Comparison of ENCODE assay signal across 16 mouse cellular contexts in the genomic region with DNA sequence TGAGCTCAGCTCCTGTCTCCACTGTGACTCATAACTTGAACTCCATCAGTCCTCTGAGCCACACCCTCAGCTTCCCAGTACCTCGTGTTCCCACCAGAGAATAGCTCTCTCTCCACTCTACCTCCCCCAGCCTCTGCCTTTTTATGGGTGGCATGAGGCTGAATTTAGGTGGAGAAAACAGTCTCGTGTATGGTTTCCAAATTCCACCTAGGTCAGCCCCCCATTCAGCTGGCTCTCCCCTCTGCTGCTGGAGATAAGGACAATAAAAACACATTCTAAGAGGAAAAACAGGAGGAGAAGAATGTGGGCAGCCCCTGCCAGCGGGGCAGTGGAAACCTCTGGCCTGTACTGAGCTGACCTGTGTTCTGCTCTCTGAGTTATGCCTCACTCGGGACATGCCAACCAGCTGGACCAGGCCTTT. TPM values are rescaled to one million over a fixed set of nuclear protein-coding genes. Genes with fewer than 3 reads are reported as not detected.
DNase-seq lines count a peak whose midpoint lies in the region; ATAC-seq and TF ChIP-seq lines count a peak whose summit lies in the region.
"Had no signal": no experiment of that assay in that cellular context is flagged by ENCODE, and none has a peak within 500 bp of the region (broad histone marks: within the 10 kb centered on the region; RNA-seq: fewer than 3 reads in every experiment).

No protein-coding gene starts in this region.

- peak; percentile 56 for DNase-seq in gastrocnemius, adult 2 months
- DNase-seq in gastrocnemius, postnatal 4 days (ENCODE audit: low spot score in 2 of 2), result no peak
- DNase-seq in ovary, adult 18-20 months (ENCODE audit: low spot score), result peak; percentile 58
- no peak for DNase-seq in ovary, postnatal 10 days (ENCODE audit: low spot score)
- DNase-seq in MN1 (ENCODE audit: low spot score), result peak; percentile 14
- DNase-seq in heart, postnatal 10 days, result peak; percentile 22 to 29
- no peak for DNase-seq in layer of hippocampus, postnatal 25 days (ENCODE audit: extremely low spot score in 1 of 2, low spot score in 1 of 2)
- DNase-seq: kidney, postnatal 10 days had no signal

- H3K4me3 ChIP-seq in gastrocnemius, adult 2 months, result no peak overlapping the region
- H3K4me3 ChIP-seq: embryonic facial prominence, embryonic 15.5 days; heart, adult 2 months; limb, embryonic 12.5 days had no signal

- H3K27ac ChIP-seq in gastrocnemius, adult 2 months, result peak overlapping the region; percentile 72
- H3K27ac ChIP-seq: embryonic facial prominence, embryonic 15.5 days; limb, embryonic 12.5 days had no signal

- TF ChIP-seq CTCF in gastrocnemius, adult 2 months (IDR thresholded peaks at IDR 0.05), result no peak

- ATAC-seq in activated CD4-positive, CD25-positive, alpha-beta regulatory T cell, adult 4 months, result no peak
- ATAC-seq: forebrain, embryonic 16.5 days had no signal

- intact Hi-C loops in gastrocnemius, adult 2 months (cut with DNase I), result no loop called here
- intact Hi-C loops in heart, postnatal 10 days (cut with DNase I), result no loop called here

RNA-seq across cellular contexts. Expression of a gene that starts 28.4 kb away (rescaled TPM):
- total RNA-seq in gastrocnemius, adult 2 months (2021), result 10 to 100 TPM in 1 of 2 experiments, 1 to 10 TPM in 1; 4.1 to 10.7 TPM
- 10 to 100 TPM; 10.8 to 11.0 TPM for total RNA-seq in gastrocnemius, postnatal 4 days (2021)
- 1 to 10 TPM; 8.2 to 8.6 TPM for total RNA-seq in heart, postnatal 10 days (2021)
- not detected for polyA plus RNA-seq in activated CD4-positive, CD25-positive, alpha-beta regulatory T cell, adult 4 months (2017; shearing (Covaris generic))
- total RNA-seq in layer of hippocampus, postnatal 25 days (2021), result 10 to 100 TPM; 12.9 to 15.3 TPM
- total RNA-seq: megakaryocyte, adult 5-6 weeks; MEL; monocyte, adult 5-6 weeks had no signal

Comparison
In these comparisons a context has a peak if more than half of its experiments do, and no peak if none do; other contexts are left out.
1. DNase-seq: peak in gastrocnemius, adult 2 months (single experiment), ovary, adult 18-20 months (single experiment), MN1 (single experiment) and heart, postnatal 10 days (2 of 2); none in gastrocnemius, postnatal 4 days (0 of 2), ovary, postnatal 10 days (single experiment) and layer of hippocampus, postnatal 25 days (0 of 2).